Mouse (Mus musculus): ENCODE results near the gene Sik2. TPM values are rescaled to one million over a fixed set of nuclear protein-coding genes. Genes with fewer than 3 reads are reported as not detected.

Gene Sik2
- total and polyA plus RNA-seq, 3 experiments, result 1.9 to 8.2 (median 6.0) TPM

GRCm38 (mm10) chr9:50858681-50859080 lies 150.2 kb downstream of the Sik2 start:
- no peak overlapping the region for H3K27ac ChIP-seq (ENCODE audit: insufficient read depth, low read depth)
- H3K4me3 ChIP-seq (replicated peaks in 1 of 3; ENCODE audit: low read depth in 2 of 3, low read length in 2 of 3, poor library complexity in 1 of 3), result no peak overlapping the region
- DNase-seq (ENCODE audit: extremely low read depth), result no peak
- dilution Hi-C loops (cut with MboI; ENCODE audit: extremely low pct_ligation_motif_present, extremely low pct_unique_long_range_greater_than_20kb, low sequenced_read_pairs) (no loop called here), in situ Hi-C loops (cut with MboI; ENCODE audit: low pct_ligation_motif_present, low pct_unique_long_range_greater_than_20kb, low sequenced_read_pairs) (no loop called here)
- TF ChIP-seq E2F4 (IDR thresholded peaks at IDR 0.05; ENCODE audit: insufficient replicate concordance, low read depth, low read length) (no peak), RCOR1 (conservative IDR thresholded peaks at IDR 0.05; ENCODE audit: low read depth, low read length) (no peak), CHD1 (IDR thresholded peaks at IDR 0.05; ENCODE audit: low read depth, low read length) (no peak)
- no peaks in the 10 kb centered on the region for H3K27me3 ChIP-seq (replicated peaks)
- H3K9me3 ChIP-seq (replicated peaks; ENCODE audit: low read length), result no peaks in the 10 kb centered on the region
- no peak overlapping the region for H3K9ac ChIP-seq (ENCODE audit: insufficient read depth, low read depth)
- H3K4me1 ChIP-seq (ENCODE audit: control insufficient read depth in 1 of 2, insufficient read depth in 2 of 2), result peaks cover 9 to 29% of the 10 kb centered on the region in 2 experiments
- no peak overlapping the region for H3K4me2 ChIP-seq (ENCODE audit: insufficient read depth, low read depth, poor library complexity, severe bottlenecking)
- peaks cover 18% of the 10 kb centered on the region for H3K79me2 ChIP-seq (replicated peaks; ENCODE audit: control insufficient read depth, extremely low read depth, insufficient read depth, poor library complexity, severe bottlenecking)
- H3K36me3 ChIP-seq (replicated peaks in 1 of 2; ENCODE audit: control insufficient read depth in 1 of 2, insufficient read depth in 1 of 2, low read length in 1 of 2), result peaks cover 44 to 50% of the 10 kb centered on the region in 2 experiments

- H3K9me3 ChIP-seq (replicated peaks; ENCODE audit: low read length), result no peaks in the 10 kb centered on the region
- no peak overlapping the region; the same call in 1 of the 2 replicates for H3K27ac ChIP-seq (ENCODE audit: insufficient read depth, low read depth)
- H3K36me3 ChIP-seq (replicated peaks in 1 of 2; ENCODE audit: control insufficient read depth in 1 of 2, insufficient read depth in 1 of 2, low read length in 1 of 2), result peaks cover 31 to 35% of the 10 kb centered on the region in 2 experiments
- dilution Hi-C loops (cut with MboI; ENCODE audit: extremely low pct_ligation_motif_present, extremely low pct_unique_long_range_greater_than_20kb, low sequenced_read_pairs) (no loop called here), in situ Hi-C loops (cut with MboI; ENCODE audit: low pct_ligation_motif_present, low pct_unique_long_range_greater_than_20kb, low sequenced_read_pairs) (no loop called here)
- peak overlapping the region; percentile 72 to 94 (median 86) for H3K4me3 ChIP-seq (replicated peaks in 1 of 3; ENCODE audit: low read depth in 2 of 3, low read length in 2 of 3, poor library complexity in 1 of 3)
- H3K9ac ChIP-seq (ENCODE audit: insufficient read depth, low read depth), result peak overlapping the region; percentile 82
- H3K4me2 ChIP-seq (ENCODE audit: insufficient read depth, low read depth, poor library complexity, severe bottlenecking), result peak overlapping the region; percentile 70; the same call in 1 of the 2 replicates
- H3K4me1 ChIP-seq (ENCODE audit: control insufficient read depth in 1 of 2, insufficient read depth in 2 of 2), result peaks cover 15 to 29% of the 10 kb centered on the region in 2 experiments
- peaks cover 18% of the 10 kb centered on the region for H3K79me2 ChIP-seq (replicated peaks; ENCODE audit: control insufficient read depth, extremely low read depth, insufficient read depth, poor library complexity, severe bottlenecking)
- no peaks in the 10 kb centered on the region for H3K27me3 ChIP-seq (replicated peaks)
- no peak for DNase-seq (ENCODE audit: extremely low read depth)
- TF ChIP-seq BHLHE40 (IDR thresholded peaks at IDR 0.05; ENCODE audit: low read depth, low read length) (no peak), NRF1 (IDR thresholded peaks at IDR 0.05; ENCODE audit: low read depth, low read length) (no peak; the same call in 1 of the 2 replicates), MAX (IDR thresholded peaks at IDR 0.05; ENCODE audit: low read length) (no peak), ETS1 (conservative IDR thresholded peaks at IDR 0.05; ENCODE audit: low read depth, low read length) (no peak), SIN3A (IDR thresholded peaks at IDR 0.05; ENCODE audit: low read length) (0 out of 2 replicates have a peak, but pooled peaks have one; percentile 2), MXI1 (IDR thresholded peaks at IDR 0.05; ENCODE audit: low read depth, low read length) (peak; percentile 11; the same call in 1 of the 2 replicates), MAFK (IDR thresholded peaks at IDR 0.05; ENCODE audit: insufficient replicate concordance, low read length) (no peak), MEF2A (IDR thresholded peaks at IDR 0.05; ENCODE audit: borderline replicate concordance, low read depth, low read length) (no peak), ZMIZ1 (IDR thresholded peaks at IDR 0.05; ENCODE audit: low read depth, low read length) (no peak), E2F4 (IDR thresholded peaks at IDR 0.05; ENCODE audit: insufficient replicate concordance, low read depth, low read length) (no peak), JUND (conservative IDR thresholded peaks at IDR 0.05; ENCODE audit: low read depth, low read length) (no peak), ELF1 (IDR thresholded peaks at IDR 0.05; ENCODE audit: low read depth, low read length) (0 out of 2 replicates have a peak, but pooled peaks have one; percentile 8), TBP (conservative IDR thresholded peaks at IDR 0.05; ENCODE audit: low read depth, low read length) (no peak), IRF4 (IDR thresholded peaks at IDR 0.05; ENCODE audit: low read depth, low read length) (no peak), ZNF384 (IDR thresholded peaks at IDR 0.05; ENCODE audit: low read depth, low read length) (no peak), NELFE (IDR thresholded peaks at IDR 0.05; ENCODE audit: low read depth, low read length) (no peak), USF1 (IDR thresholded peaks at IDR 0.05; ENCODE audit: low read depth, low read length) (no peak), CTCF (conservative IDR thresholded peaks at IDR 0.05 in 1 of 2, IDR thresholded peaks at IDR 0.05 in 1 of 2; ENCODE audit: low read depth in 2 of 2, low read length in 2 of 2) (no peak), UBTF (IDR thresholded peaks at IDR 0.05; ENCODE audit: low read depth, low read length) (0 out of 2 replicates have a peak, but pooled peaks have one; percentile 78), RAD21 (IDR thresholded peaks at IDR 0.05; ENCODE audit: low read depth, low read length) (no peak), CHD1 (IDR thresholded peaks at IDR 0.05; ENCODE audit: low read depth, low read length) (0 out of 2 replicates have a peak, but pooled peaks have one; percentile 35), MYC (IDR thresholded peaks at IDR 0.05; ENCODE audit: low read depth, low read length) (no peak), JUN (IDR thresholded peaks at IDR 0.05; ENCODE audit: insufficient read depth, low read depth, low read length) (no peak), ZC3H11A (IDR thresholded peaks at IDR 0.05; ENCODE audit: low read depth, low read length) (no peak), KAT2A (IDR thresholded peaks at IDR 0.05; ENCODE audit: insufficient replicate concordance, low read length) (no peak), RCOR1 (conservative IDR thresholded peaks at IDR 0.05; ENCODE audit: low read depth, low read length) (no peak), POLR2A (IDR thresholded peaks at IDR 0.05; ENCODE audit: low read depth, low read length) (no peak), PAX5 (IDR thresholded peaks at IDR 0.05; ENCODE audit: low read length) (no peak), TCF12 (IDR thresholded peaks at IDR 0.05; ENCODE audit: low read depth, low read length) (no peak), POLR2AphosphoS2 (IDR thresholded peaks at IDR 0.05; ENCODE audit: low read depth, low read length) (no peak), USF2 (conservative IDR thresholded peaks at IDR 0.05; ENCODE audit: low read depth, low read length) (no peak), HCFC1 (IDR thresholded peaks at IDR 0.05; ENCODE audit: low read depth, low read length) (no peak)
Observed at GRCm38 (mm10) chr9:50857082-50857641, 151.7 kb downstream of the Sik2 start.
